Mouse (Mus musculus) embryo, embryonic 10.5 days (tissue): ENCODE results near the gene Rapgef1.

Experiments
- DNase-seq: peaks from one replicate; pipeline ENCODE4 v3.0.0-alpha.2; 2015; ENCODE audit warnings: low spot score

Rapgef1 gene

DNA sequence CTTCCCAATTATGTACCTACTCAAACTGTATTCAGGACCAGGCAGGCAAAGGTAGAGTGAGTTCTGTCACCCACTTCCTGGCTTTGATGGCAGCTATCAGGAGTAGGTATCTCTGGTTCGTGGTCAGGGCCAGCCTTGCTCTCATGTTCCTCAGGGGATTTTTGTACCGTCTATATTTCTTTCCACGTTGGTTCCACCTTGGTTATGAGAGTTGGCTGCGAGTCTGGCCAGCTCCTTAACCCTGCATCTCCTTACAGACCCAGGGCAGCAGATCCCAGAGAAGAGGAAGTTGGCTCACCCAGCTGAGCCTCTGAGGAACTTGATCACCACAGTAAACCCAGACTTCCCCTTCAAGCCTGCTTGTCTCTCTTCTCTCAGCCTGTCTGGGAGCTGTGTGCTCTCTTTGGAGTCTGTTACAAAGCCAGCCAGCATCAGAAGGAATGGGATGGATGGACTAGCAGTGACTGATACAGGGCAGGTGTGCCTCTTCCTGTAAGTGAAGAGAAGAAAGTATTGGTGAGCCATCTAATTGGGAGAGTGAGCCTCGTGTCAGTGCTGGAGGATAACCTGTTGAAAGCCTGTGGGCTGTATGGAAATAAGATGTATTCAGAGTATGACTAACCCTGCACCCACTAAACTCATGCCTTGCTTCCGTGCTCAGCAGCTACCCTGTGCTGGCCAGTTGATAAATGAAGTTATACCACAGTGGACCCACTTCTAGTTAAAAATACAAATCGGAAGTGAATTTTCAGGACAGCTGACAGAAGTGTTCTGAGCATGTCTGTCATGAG, 53.4 kb downstream of the Rapgef1 start:
- DNase-seq: no peak

DNA sequence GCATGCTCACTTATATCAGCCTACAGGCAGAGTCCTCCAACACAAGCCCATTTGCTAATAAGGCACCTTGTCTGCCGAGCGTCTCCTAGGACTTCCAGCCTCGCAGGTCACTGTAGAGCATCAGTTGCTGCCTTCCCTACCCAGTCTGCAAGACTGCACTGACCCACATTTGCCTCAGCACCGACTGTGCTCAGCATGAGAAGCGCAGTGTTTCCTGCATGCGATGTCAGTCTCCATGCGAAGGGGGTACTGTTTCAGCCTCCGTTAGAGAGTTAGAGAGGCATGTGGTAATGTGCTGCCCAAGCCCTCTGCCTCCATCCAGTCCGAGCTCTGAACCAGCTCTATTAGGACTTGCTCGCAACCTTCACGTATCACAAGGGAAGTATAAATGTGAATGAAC, 54.6 kb downstream of the Rapgef1 start:
- no peak for DNase-seq

DNA sequence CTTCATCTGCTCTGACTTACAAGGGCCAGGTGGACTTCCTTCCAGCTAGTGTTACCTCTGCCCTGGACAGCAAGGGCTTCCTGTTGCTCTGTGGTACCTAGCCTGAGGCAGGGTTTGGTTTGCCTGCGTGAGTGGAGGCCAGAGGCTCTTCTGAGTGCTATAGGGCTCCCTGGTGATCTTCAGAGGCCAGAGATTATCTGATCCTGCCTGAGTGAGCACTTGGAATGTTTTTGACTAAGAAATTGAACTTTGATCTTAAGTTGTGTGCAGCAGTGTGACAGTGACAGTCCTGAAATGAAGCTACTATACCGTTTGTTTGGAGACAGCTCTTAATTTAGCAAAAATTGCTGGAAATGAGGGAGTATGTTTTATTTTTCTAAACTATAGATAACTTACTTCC, 55.0 kb downstream of the Rapgef1 start:
- DNase-seq: no peak

DNA sequence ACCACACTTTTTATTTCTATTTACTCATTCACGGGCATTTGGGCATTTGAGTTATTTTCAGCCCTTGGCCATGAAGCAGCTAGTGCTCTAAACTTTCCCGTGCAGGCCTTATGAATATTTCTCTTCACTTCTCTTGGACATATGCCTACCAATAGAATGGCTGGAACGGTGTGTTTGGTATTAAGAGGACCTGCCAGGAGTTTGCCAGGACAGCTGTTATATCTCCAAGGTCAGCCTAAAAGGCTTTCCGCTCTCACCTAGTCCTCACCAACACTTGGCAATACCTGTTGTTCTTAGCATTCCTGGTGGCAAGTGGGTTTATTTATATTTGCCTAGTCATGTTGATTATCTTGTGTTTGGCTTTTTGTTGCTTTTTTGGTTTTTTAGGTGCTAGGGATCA, 56.3 kb downstream of the Rapgef1 start:
- DNase-seq: no peak

DNA sequence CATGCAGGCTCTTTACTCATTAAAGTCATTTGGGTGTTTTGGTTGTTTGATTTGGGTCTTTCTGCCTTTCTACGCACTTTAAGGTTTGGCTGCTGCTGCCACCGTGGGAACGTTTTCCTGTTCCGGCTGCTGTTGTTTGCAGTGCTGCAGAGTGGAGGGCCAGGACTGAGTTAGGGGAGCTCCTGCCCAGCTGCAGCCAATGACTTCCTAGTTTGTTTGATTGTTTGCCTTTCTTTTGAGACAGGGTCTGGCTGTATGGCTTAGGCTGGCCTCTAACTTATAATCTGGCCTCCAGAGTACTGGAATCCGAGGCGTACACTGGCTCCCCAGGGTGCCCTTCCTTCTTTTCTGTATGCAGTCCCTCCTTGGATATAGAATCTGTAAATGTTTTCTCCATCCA, 57.0 kb downstream of the Rapgef1 start:
- no peak for DNase-seq

DNA sequence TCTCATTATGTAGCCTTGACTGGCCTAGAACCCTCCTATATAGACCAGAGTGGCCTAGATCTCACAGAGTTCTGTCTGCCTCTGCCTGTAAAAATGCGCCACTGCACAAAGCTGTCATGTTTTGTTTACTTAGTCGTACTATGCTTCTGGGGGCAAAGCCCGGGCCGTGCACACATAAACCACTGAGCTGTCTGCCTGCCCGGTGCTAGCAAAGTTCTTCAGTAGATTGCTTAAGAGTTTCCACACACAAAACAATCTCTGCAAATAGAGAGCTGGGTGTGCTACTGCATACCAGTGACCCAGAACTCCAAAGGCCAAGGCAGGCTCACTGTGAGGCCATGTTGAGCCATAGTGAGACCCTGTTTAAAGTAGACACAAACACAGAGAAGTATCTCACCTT, 58.3 kb downstream of the Rapgef1 start:
- no peak for DNase-seq

DNA sequence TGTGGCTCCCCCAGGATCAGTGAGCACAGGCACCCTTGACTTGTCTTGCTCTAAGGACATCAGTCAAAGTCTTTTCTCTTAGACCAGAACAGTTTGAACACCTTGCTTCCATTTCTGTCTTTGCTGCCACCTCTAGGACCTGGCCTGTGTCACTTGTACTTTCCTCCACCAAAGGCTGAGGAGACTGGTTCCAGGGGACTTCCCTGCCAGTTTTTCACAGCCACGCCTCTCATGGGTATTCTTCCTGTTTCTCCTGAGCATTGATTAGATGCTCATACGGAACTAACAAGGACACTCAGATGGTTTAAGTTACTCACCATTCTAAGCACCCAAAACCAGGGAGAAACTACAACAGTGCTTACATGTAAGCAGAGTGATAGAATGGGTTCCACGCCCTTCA, 59.0 kb downstream of the Rapgef1 start:
- no peak for DNase-seq

DNA sequence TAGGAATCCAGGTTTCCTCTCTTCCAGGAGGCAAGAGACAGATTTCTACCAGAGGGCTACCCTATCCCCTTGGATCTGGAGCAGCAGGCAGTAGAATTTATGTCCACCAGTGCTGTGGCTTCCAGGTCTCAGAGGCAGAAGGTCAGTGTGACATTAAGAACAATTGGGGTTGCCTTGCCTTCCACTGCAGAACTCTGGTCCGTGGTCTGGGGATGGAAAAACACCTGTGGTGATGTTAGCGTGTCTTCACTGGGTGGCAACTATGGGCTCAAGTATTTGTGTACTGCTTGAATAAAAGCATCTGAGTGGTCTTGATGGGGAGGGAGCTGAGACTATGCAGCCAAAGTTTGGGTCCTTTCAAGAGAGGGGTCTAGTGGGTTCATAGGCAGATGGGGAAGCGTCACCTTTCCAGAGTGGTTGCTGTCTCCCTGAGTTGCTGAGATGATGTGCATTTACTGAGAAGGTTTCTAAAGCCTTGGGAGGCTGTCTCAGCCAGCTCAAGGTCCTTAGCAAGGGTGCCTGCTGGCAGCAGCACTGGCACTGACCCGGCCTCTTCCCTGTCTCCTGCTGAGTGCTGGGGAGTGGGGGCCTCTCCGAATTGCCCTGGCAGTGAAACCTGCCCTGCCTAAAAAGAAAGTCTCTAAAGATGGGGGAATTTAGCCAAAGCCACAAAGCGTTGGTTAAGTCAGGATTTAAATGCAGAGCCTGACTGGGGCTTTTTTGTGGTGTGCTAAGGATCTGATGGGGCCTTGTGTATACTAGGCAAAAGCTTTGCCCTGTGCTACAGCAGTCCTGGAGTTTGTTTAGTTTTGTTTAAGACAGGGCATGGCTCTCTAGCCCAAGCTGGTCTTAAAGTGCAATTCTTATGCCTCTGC, 60.4 kb downstream of the Rapgef1 start:
- DNase-seq: no peak

DNA sequence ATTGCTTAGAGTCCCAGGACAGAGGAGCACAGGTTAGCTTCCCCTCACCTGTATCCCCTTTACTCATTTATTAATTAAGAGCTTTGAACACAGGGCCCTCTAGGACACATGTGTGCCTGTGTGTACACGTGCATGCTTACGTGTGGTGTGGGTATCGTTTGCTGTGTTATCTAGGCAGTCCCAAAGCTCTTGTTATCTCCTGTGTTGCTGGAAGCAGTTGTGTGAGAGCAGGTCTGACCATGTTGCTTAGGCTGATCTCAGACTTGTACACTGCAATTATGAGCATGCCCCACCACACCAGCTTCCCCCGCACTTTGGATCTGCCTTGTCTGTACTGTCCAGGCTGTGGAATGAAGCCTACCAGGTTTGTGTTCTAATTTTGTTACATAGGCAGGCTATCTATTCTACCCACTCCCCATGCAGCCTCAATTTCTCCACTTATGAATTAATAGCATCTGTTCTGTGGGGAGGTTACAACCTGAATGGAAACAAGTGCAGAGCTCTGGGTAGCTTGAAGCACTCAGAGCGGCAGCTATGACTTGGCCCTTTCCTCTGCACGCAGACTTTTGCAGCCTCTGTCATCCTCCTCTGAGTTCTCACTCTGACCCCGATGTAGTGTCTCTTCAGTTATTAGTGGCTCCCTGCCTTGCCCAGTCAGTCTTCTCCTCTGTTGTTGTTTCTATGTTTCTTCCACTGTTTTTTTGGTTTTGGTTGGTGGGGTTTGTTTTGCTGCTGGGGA, 63.9 kb downstream of the Rapgef1 start:
- no peak for DNase-seq

DNA sequence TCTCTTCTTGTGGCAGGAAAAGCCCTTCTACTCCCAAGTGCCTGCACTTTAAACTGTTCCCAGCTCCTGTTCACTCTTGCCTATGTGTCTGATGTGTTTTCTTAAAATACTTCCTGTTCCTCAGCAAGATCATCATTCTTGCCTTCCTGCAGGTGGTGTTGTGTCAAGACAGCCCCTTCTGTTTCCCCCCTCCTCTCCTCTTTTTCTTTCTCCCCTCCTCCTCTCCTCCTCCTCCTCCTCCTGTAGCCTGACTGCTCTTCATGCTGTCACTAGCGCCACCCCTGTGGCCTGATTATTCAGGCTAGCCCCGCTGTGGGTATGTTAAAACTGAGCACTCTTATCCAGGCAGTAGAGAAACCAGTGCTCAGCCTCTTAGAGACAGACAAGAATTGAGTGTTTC, 65.0 kb downstream of the Rapgef1 start:
- DNase-seq: no peak

DNA sequence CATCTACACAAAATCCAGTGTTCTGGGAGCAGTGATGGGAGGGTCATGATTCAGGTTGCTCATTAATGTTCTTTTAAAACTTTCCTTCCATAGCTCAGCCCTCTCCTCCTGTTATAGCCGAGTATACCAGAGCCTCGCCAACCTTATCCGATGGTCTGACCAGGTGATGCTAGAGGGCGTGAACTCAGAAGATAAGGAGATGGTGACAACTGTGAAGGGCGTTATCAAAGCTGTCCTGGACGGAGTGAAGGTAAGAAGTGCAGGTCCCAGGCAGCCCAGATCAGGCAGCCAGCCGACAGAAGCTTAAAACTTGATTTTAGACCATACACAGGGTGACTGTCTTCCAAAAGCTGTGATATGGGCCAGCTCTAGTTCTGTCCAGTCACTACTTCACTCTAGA, 69.5 kb downstream of the Rapgef1 start:
- no peak for DNase-seq

DNA sequence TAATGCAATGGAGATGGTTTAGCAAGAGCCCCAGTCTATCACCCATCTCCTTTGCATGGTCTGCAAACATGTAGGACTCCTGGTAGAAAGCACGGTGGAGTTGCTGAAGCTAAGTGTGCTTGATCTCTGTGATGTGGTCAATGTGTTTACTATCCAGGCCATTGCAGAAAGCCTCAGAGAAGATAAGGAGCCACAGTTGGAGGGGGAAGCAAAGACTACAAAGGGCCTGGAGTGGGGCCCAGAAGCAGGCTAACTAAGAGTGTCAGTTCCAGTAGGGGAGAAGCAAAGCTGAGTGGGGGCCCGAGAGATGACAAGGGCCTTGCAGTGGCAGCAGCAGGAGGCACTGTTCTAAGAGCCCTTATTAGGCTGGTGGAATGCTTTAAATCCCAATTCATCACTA, 70.0 kb downstream of the Rapgef1 start:
- no peak for DNase-seq

DNA sequence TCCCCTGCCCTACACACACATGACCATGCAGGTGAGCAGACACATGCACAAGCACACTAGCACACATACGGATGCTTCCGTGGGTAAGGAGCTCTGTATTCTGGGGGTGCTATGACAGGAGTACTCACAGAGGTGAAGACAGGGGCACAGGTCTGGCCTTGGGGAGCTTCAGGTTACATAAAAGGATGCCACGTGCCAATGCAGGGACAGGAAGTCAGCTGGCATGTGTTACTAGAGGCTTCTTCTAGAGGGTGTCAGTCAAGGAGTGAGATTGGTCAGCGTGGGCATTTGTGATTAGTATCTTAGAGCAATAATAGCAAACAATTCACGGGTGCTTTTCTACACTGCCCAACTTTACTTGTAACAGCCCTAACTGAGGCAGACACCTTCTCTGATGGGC, 71.5 kb downstream of the Rapgef1 start:
- DNase-seq: no peak

DNA sequence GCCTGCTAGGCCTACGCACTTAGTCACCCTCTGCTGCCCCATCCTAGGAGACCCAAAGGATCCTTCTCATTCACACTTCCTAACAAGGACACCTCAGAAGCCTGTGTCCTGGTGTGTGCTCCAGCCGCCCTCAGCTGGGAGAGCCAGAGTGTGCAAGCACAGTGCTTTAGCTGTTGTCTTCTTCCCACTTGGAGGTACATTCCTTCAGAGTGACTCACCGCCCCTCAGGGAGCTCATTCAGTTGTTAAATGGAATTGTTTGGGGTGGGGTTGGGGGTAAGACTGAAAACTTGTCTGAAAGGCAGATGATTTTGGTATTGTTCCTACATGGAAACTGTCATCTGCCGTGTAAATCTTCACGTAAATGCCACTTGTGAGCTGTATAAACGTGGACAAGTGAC, 72.0 kb downstream of the Rapgef1 start:
- DNase-seq: no peak

DNA sequence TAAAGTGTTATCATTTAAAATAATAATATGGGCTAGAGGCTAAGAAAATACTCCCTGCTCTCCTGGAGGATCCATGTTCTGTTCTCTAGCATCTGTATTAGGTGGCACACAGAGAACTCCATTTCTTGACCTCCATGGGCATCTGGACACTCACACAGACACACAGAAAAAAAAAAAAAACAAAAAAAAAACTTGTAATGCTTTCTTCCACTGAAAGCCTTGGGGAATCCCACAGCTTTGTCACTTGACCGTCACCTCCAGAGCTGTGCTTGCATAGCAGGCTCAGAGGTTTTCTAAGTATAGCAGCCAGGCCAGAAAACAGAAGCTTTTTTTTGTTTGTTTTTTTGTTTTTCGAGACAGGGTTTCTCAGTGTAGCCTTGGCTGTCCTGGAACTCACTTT, 72.7 kb downstream of the Rapgef1 start:
- no peak for DNase-seq

DNA sequence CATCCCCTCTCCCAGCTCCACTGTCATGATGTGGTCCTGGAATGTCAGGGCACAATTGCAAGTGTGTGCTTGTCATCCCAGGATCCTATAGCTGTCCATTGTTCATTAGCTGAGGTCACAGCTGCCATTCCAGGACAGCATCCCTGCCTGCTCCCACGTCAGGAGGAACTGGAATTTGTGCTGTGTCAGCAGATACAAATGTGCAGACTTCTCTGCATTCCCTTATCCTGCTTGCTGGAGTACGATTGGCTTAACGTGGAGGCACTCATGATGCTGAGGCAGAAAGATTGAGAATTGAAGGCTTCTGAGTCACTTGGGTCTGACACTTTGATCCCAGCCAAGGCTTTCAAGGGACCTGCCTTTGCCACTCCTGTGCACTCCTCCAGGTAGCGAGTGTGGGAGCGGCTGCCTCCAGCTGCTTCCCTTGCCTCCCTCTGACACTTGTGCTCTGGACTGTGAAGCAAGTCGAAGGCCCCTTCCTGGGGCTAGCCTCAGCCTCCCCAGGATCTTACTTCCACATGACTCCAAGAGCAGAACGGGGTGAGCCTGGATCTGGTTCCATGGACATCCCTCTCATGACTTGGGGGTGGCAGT, 76.8 kb downstream of the Rapgef1 start:
- DNase-seq: no peak

DNA sequence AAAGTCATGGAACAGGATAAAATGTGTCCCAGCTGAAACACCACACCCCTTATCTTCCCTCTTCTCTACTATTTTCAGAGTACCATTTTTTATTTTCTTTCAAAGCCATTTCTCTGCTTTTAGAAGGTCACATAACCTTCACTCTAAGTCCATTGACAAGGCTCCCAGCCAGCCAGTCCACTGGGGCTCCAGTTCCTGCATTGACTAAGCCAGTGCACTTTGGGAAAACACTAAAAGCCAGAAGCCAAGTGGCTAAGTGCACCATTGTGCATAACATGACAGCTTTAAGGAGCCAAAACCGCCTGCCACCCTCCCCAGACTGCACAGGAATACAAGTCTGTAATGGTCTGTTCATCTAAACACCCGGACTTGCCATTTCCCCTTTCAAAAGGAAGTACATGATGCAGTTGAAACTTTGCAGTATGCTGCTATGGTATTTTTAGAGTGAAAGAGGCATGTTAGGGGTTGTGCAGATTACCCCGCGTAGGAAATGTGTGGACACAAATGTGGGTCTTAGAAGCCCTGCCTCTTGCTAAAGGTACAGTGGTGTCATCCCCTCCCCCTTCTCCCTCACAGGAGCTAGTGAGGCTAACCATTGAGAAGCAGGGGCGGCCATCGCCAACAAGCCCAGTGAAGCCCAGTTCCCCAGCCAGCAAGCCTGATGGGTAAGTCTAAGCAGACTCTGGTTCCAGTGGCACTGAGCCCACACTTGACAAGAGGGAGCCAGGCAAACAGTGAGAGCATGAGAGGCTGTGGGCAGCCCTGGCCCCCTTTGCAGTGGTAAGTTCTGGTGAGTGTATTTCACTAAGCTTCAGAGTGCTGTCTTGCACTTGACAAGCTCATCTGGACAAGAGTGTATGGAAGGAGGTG, 79.1 kb downstream of the Rapgef1 start:
- no peak for DNase-seq

DNA sequence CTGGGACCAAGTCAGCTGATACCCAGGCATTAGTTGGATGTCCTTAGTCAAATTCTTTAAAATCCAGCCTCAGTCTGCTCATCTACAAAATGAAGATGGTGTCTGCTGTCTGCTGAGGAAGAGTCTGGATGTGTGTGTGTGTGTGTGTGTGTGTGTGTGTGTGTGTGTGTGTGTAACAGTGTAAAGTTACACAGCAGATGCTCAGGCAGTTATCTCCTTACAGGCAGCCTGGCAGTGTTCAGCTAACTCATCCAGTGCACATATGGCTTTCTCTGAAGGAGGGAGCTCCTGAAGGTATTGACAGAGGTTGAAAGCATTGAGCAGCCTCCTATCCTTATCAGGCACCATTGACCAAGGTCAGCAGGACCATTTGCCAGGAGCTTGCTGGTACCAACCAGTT, 81.4 kb downstream of the Rapgef1 start:
- DNase-seq: no peak

DNA sequence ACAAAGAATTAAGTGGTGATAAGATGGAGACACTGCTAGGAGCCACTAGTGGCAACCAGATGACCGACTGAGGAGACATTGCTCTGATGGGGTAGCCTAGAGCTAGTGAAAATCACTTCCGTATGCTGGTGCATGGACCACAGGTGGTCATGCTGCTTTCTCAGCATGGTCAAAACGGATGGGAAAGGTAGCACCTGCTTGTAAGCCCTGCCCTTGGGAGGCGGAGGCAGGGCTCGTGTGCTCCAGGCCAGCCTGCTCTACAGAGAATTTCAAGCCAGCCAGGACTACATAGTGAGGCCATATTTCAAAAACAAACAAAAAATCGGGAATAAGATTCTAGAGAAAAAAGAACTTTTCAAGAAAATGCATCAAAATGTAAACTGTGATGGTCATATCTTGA, 81.9 kb downstream of the Rapgef1 start:
- no peak for DNase-seq

DNA sequence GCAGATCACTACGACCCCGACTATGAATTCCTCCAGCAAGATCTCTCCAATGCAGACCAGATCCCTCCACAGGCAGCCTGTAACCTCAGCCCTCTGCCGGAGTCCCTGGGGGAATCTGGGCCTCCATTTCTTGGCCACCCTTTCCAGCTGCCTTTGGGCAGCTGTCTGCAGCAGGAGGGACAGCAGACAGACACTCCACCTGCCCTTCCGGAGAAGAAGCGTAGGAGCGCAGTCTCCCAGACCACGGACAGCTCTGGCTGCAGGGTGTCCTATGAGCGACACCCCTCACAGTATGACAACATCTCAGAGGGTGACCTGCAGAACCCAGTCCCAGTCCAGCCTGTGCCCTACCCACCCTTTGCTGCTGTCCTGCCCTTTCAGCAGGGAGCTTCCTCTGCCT, 82.7 kb downstream of the Rapgef1 start:
- no peak for DNase-seq
